Comparison of ENCODE assay signal across 1 mouse cellular context in the genomic region with DNA sequence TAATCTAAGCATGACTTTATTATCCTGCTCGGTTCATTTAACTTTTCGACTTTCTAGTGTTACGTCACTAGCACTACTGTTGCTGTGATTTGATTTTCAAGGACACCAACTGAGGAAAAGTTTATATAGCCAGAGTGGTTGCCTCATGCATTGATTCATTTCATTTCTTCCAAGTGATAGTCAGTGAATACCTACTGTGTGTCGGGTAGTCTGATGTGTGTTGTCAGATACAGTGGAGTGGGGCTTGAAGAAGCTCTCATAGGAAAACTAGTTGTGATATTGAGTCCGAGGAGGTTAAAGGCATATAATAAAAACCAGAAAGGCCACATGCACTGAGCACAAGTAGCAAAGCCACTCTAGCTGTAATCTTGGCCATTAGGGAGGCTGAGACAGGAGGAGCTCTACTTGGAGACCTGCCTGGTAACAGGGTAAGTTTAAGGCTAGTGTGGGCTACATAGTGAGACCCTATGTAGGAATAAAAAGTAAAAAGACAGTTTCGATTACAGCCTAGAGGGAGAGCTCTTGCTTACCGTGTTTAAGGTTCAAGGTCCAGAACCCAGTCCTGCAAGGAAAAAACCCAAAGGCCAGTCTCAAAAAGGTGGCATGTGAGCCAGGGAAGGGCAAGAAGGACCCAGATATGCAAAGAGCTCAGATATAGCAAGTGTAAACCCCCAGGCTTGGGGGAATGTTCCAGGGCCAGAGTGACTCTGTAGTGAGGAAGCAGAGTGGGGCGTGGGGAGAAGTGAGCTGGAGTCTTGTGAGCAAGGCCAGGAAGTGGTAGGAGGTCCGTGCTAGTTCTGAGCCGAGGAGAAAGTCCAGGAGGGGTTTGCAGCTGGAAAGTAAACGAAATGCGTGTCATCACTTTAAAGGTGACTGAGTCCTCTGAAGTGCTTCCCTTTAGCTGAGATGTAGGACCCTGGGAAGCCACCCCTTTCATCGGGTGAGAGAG.
A peak's percentile ranks its signal among the peaks of the same experiment; 100 is the strongest.
TF ChIP-seq lines count a peak whose summit lies in the region.

No protein-coding gene starts in this region.

TF ChIP-seq in CH12.LX, 34 proteins besides CTCF, POLR2A, EP300 and RAD21:
- TF ChIP-seq ZMIZ1 (IDR thresholded peaks at IDR 0.05; ENCODE audit: low read depth, low read length) (peak; percentile 32; the same call in 1 of the 2 replicates), MAZ (IDR thresholded peaks at IDR 0.05; ENCODE audit: low read depth, low read length) (no peak), MXI1 (IDR thresholded peaks at IDR 0.05; ENCODE audit: low read depth, low read length) (0 out of 2 replicates have a peak, but pooled peaks have one; percentile 10), USF2 (conservative IDR thresholded peaks at IDR 0.05; ENCODE audit: low read depth, low read length) (no peak), RCOR1 (conservative IDR thresholded peaks at IDR 0.05; ENCODE audit: low read depth, low read length) (no peak), SMC3 (IDR thresholded peaks at IDR 0.05; ENCODE audit: low read depth, low read length) (no peak), ZNF384 (IDR thresholded peaks at IDR 0.05; ENCODE audit: low read depth, low read length) (no peak), UBTF (IDR thresholded peaks at IDR 0.05; ENCODE audit: low read depth, low read length) (no peak), TCF12 (IDR thresholded peaks at IDR 0.05; ENCODE audit: low read depth, low read length) (no peak; the same call in 1 of the 2 replicates), ELF1 (IDR thresholded peaks at IDR 0.05; ENCODE audit: low read depth, low read length) (peak; percentile 56), NRF1 (IDR thresholded peaks at IDR 0.05; ENCODE audit: low read depth, low read length) (no peak), MEF2A (IDR thresholded peaks at IDR 0.05; ENCODE audit: borderline replicate concordance, low read depth, low read length) (no peak), ZKSCAN1 (IDR thresholded peaks at IDR 0.05; ENCODE audit: borderline replicate concordance, low read depth, low read length) (peak; percentile 97), MAX (IDR thresholded peaks at IDR 0.05; ENCODE audit: low read length) (no peak), ZC3H11A (IDR thresholded peaks at IDR 0.05; ENCODE audit: low read depth, low read length) (no peak), POLR2AphosphoS2 (IDR thresholded peaks at IDR 0.05; ENCODE audit: low read depth, low read length) (no peak), E2F4 (IDR thresholded peaks at IDR 0.05; ENCODE audit: insufficient replicate concordance, low read depth, low read length) (no peak), JUND (conservative IDR thresholded peaks at IDR 0.05; ENCODE audit: low read depth, low read length) (no peak), CHD1 (IDR thresholded peaks at IDR 0.05; ENCODE audit: low read depth, low read length) (no peak), NELFE (IDR thresholded peaks at IDR 0.05; ENCODE audit: low read depth, low read length) (no peak; the same call in 1 of the 2 replicates), MAFK (IDR thresholded peaks at IDR 0.05; ENCODE audit: insufficient replicate concordance, low read length) (no peak), SIN3A (IDR thresholded peaks at IDR 0.05; ENCODE audit: low read length) (0 out of 2 replicates have a peak, but pooled peaks have one; percentile 22), MYC (IDR thresholded peaks at IDR 0.05; ENCODE audit: low read depth, low read length) (peak; percentile 10), HCFC1 (IDR thresholded peaks at IDR 0.05; ENCODE audit: low read depth, low read length) (no peak), BHLHE40 (IDR thresholded peaks at IDR 0.05; ENCODE audit: low read depth, low read length) (peak; percentile 71), IRF4 (IDR thresholded peaks at IDR 0.05; ENCODE audit: low read depth, low read length) (peak; percentile 9; the same call in 1 of the 2 replicates), TBP (conservative IDR thresholded peaks at IDR 0.05; ENCODE audit: low read depth, low read length) (0 out of 2 replicates have a peak, but pooled peaks have one; percentile 42), ETS1 (conservative IDR thresholded peaks at IDR 0.05; ENCODE audit: low read depth, low read length) (peak; percentile 40; the same call in 1 of the 2 replicates), PAX5 (IDR thresholded peaks at IDR 0.05; ENCODE audit: low read length) (no peak), CHD2 (IDR thresholded peaks at IDR 0.05; ENCODE audit: low read length) (no peak), GABPA (IDR thresholded peaks at IDR 0.05; ENCODE audit: insufficient replicate concordance, low read depth, low read length) (no peak), USF1 (IDR thresholded peaks at IDR 0.05; ENCODE audit: low read depth, low read length) (no peak), JUN (IDR thresholded peaks at IDR 0.05; ENCODE audit: insufficient read depth, low read depth, low read length) (no peak), KAT2A (IDR thresholded peaks at IDR 0.05; ENCODE audit: insufficient replicate concordance, low read length) (no peak)
